In genomic region chr13:37853441-37853840, GRCm38 (mm10) we compare ENCODE assay signal across 11 mouse cellular contexts.
DNase-seq lines count a peak whose midpoint lies in the region; ATAC-seq and TF ChIP-seq lines count a peak whose summit lies in the region.
"Had no signal": no experiment of that assay in that cellular context is flagged by ENCODE, and none has a peak within 500 bp of the region (broad histone marks: within the 10 kb centered on the region; RNA-seq: fewer than 3 reads in every experiment).

No protein-coding gene starts in this region.

- no peak for TF ChIP-seq POLR2A in MEL (IDR thresholded peaks at IDR 0.05; ENCODE audit: control insufficient read depth in 1 of 2, insufficient read depth in 1 of 2, low read depth in 1 of 2, low read length in 2 of 2, poor library complexity in 1 of 2)

- 30% methylated on average over 4 of the region's 4 CpGs for WGBS in lung, postnatal 0 days
- 33% methylated on average over 4 of the region's 4 CpGs for whole genome bisulfite sequencing in intestine, embryonic 15.5 days
- 61% methylated on average over 4 of the region's 4 CpGs for WGBS in forebrain, embryonic 15.5 days

- peak; percentile 56 for DNase-seq in lung, postnatal 0 days (ENCODE audit: low spot score)
- DNase-seq in lung, postnatal 14 days, result no peak
- DNase-seq in MEL (ENCODE audit: low read depth, low spot score), result peak; percentile 66
- peak; percentile 68 for DNase-seq in splenic B cell, adult 2 months (ENCODE audit: low read depth, low spot score)
- no peak for DNase-seq in cerebellum, postnatal 36 days
- DNase-seq: cerebellum, adult 11 months had no signal

- H3K79me2 ChIP-seq in MEL (ENCODE audit: control insufficient read depth, insufficient read depth, low read length, poor library complexity), result peaks cover 36% of the 10 kb centered on the region

- H3K27ac ChIP-seq in lung, postnatal 0 days (ENCODE audit: low read length), result peak overlapping the region; percentile 47; the same call in 1 of the 2 replicates
- peak overlapping the region; percentile 74 for H3K27ac ChIP-seq in MEL (ENCODE audit: control insufficient read depth, low read depth, low read length)
- no peak overlapping the region for H3K27ac ChIP-seq in intestine, embryonic 15.5 days
- no peak overlapping the region for H3K27ac ChIP-seq in forebrain, embryonic 15.5 days (replicated peaks)
- H3K27ac ChIP-seq: left cerebral cortex, adult 2 months; neural tube, embryonic 13.5 days had no signal

- no peak for TF ChIP-seq CTCF in lung, postnatal 0 days (IDR thresholded peaks at IDR 0.05)
- TF ChIP-seq CTCF in MEL (IDR thresholded peaks at IDR 0.05 in 2 of 3, conservative IDR thresholded peaks at IDR 0.05 in 1 of 3; ENCODE audit: control insufficient read depth in 1 of 3, insufficient read depth in 1 of 3, low read depth in 2 of 3, low read length in 3 of 3, poor library complexity in 1 of 3, severe bottlenecking in 1 of 3), result no peak

- no peak for TF ChIP-seq RAD21 in MEL (IDR thresholded peaks at IDR 0.05; ENCODE audit: low read depth, low read length)

- H3K9ac ChIP-seq in lung, postnatal 0 days (replicated peaks; ENCODE audit: low read depth), result no peak overlapping the region
- H3K9ac ChIP-seq in MEL (ENCODE audit: control insufficient read depth, low read depth, low read length, poor library complexity, severe bottlenecking), result peak overlapping the region; percentile 51
- no peak overlapping the region for H3K9ac ChIP-seq in intestine, embryonic 15.5 days
- H3K9ac ChIP-seq in forebrain, embryonic 15.5 days (replicated peaks), result no peak overlapping the region

- no peak overlapping the region for H3K4me2 ChIP-seq in lung, postnatal 0 days (replicated peaks; ENCODE audit: low read depth, low read length)
- 0 out of 2 replicates have a peak overlapping the region, but pooled peaks have one; percentile 26 for H3K4me2 ChIP-seq in intestine, embryonic 15.5 days (replicated peaks)
- H3K4me2 ChIP-seq in forebrain, embryonic 15.5 days (replicated peaks), result no peak overlapping the region

- no peaks in the 10 kb centered on the region for H3K36me3 ChIP-seq in lung, postnatal 0 days (ENCODE audit: insufficient read depth, low read length)
- peaks cover 0 to 34% of the 10 kb centered on the region in 2 experiments; a peak in 2 of 4 replicates for H3K36me3 ChIP-seq in MEL (ENCODE audit: control insufficient read depth in 1 of 2, insufficient read depth in 2 of 2, low read length in 2 of 2)
- no peaks in the 10 kb centered on the region for H3K36me3 ChIP-seq in intestine, embryonic 15.5 days
- no peaks in the 10 kb centered on the region for H3K36me3 ChIP-seq in splenic B cell, adult 2 months (ENCODE audit: control insufficient read depth, insufficient read depth, low read length, poor library complexity, severe bottlenecking)
- no peaks in the 10 kb centered on the region for H3K36me3 ChIP-seq in forebrain, embryonic 15.5 days
- H3K36me3 ChIP-seq: embryonic facial prominence, embryonic 13.5 days; neural tube, embryonic 13.5 days had no signal

- no peaks in the 10 kb centered on the region for H3K27me3 ChIP-seq in lung, postnatal 0 days (replicated peaks; ENCODE audit: insufficient read depth, low read length)
- H3K27me3 ChIP-seq in MEL (ENCODE audit: control insufficient read depth in 1 of 2, insufficient read depth in 2 of 2, low read length in 2 of 2), result no peaks in the 10 kb centered on the region
- no peaks in the 10 kb centered on the region for H3K27me3 ChIP-seq in intestine, embryonic 15.5 days (replicated peaks)
- no peaks in the 10 kb centered on the region for H3K27me3 ChIP-seq in splenic B cell, adult 2 months (ENCODE audit: control insufficient read depth, insufficient read depth, low read length, poor library complexity, severe bottlenecking)
- 0 out of 2 replicates have a peak, but pooled peaks cover 3% of the 10 kb centered on the region for H3K27me3 ChIP-seq in forebrain, embryonic 15.5 days
- H3K27me3 ChIP-seq: embryonic facial prominence, embryonic 13.5 days had no signal

- H3K9me3 ChIP-seq in lung, postnatal 0 days (ENCODE audit: low read length), result no peaks in the 10 kb centered on the region
- no peaks in the 10 kb centered on the region for H3K9me3 ChIP-seq in MEL (replicated peaks; ENCODE audit: insufficient read depth, low read length)
- H3K9me3 ChIP-seq in intestine, embryonic 15.5 days, result no peaks in the 10 kb centered on the region
- H3K9me3 ChIP-seq in forebrain, embryonic 15.5 days, result no peaks in the 10 kb centered on the region
- H3K9me3 ChIP-seq: embryonic facial prominence, embryonic 13.5 days; neural tube, embryonic 13.5 days had no signal

- TF ChIP-seq EP300 in lung, postnatal 0 days (IDR thresholded peaks at IDR 0.05), result no peak
- TF ChIP-seq EP300 in MEL (IDR thresholded peaks at IDR 0.05; ENCODE audit: low read depth in 1 of 2, low read length in 2 of 2), result no peak

- ATAC-seq in lung, postnatal 0 days, result no peak
- ATAC-seq in intestine, embryonic 15.5 days, result no peak
- ATAC-seq in forebrain, embryonic 15.5 days (replicated peaks), result no peak

- H3K4me3 ChIP-seq in lung, postnatal 0 days (ENCODE audit: low read depth, low read length), result no peak overlapping the region
- H3K4me3 ChIP-seq in MEL (ENCODE audit: control insufficient read depth in 1 of 2, insufficient read depth in 1 of 2, low read depth in 2 of 2, low read length in 2 of 2), result peak overlapping the region; percentile 38 to 39
- no peak overlapping the region for H3K4me3 ChIP-seq in intestine, embryonic 15.5 days (replicated peaks)
- H3K4me3 ChIP-seq in forebrain, embryonic 15.5 days, result no peak overlapping the region

- peaks cover 12% of the 10 kb centered on the region; the same call in 1 of the 2 replicates for H3K4me1 ChIP-seq in lung, postnatal 0 days (ENCODE audit: insufficient read depth, low read depth, low read length)
- H3K4me1 ChIP-seq in MEL (ENCODE audit: control insufficient read depth in 1 of 2, insufficient read depth in 2 of 2, low read length in 2 of 2), result peaks cover 27 to 38% of the 10 kb centered on the region in 2 experiments
- H3K4me1 ChIP-seq in intestine, embryonic 15.5 days (replicated peaks), result peaks cover 48% of the 10 kb centered on the region
- peaks cover 22% of the 10 kb centered on the region for H3K4me1 ChIP-seq in forebrain, embryonic 15.5 days

TF ChIP-seq in MEL, 35 proteins besides CTCF, POLR2A, EP300 and RAD21:
- TF ChIP-seq ZC3H11A (IDR thresholded peaks at IDR 0.05; ENCODE audit: low read depth, low read length), result no peak
- TF ChIP-seq USF1 (IDR thresholded peaks at IDR 0.05; ENCODE audit: low read depth, low read length), result no peak
- TF ChIP-seq NRF1 (IDR thresholded peaks at IDR 0.05; ENCODE audit: insufficient read depth, low read depth, low read length, poor library complexity, severe bottlenecking), result no peak
- no peak for TF ChIP-seq KAT2A (conservative IDR thresholded peaks at IDR 0.05; ENCODE audit: low read depth, low read length)
- TF ChIP-seq NELFE (IDR thresholded peaks at IDR 0.05; ENCODE audit: low read depth, low read length), result no peak
- no peak for TF ChIP-seq UBTF (IDR thresholded peaks at IDR 0.05; ENCODE audit: borderline replicate concordance, insufficient read depth, low read depth, low read length)
- TF ChIP-seq GABPA (IDR thresholded peaks at IDR 0.05; ENCODE audit: low read depth, low read length), result no peak
- no peak for TF ChIP-seq ZKSCAN1 (IDR thresholded peaks at IDR 0.05; ENCODE audit: low read depth, low read length)
- TF ChIP-seq E2F4 (IDR thresholded peaks at IDR 0.05; ENCODE audit: borderline replicate concordance, low read depth, low read length), result no peak
- TF ChIP-seq TCF12 (IDR thresholded peaks at IDR 0.05; ENCODE audit: low read depth, low read length), result no peak
- no peak; the same call in 1 of the 2 replicates for TF ChIP-seq MXI1 (IDR thresholded peaks at IDR 0.05; ENCODE audit: low read depth, low read length)
- TF ChIP-seq ETS1 (IDR thresholded peaks at IDR 0.05; ENCODE audit: low read depth, low read length), result no peak
- TF ChIP-seq MEF2A (IDR thresholded peaks at IDR 0.05; ENCODE audit: extremely low read depth, insufficient replicate concordance, low read depth, low read length, poor library complexity, severe bottlenecking), result no peak
- TF ChIP-seq MYC (IDR thresholded peaks at IDR 0.05; ENCODE audit: low read depth, low read length), result no peak; the same call in 1 of the 2 replicates
- no peak for TF ChIP-seq POLR2AphosphoS5 (IDR thresholded peaks at IDR 0.05; ENCODE audit: borderline replicate concordance, low read depth, low read length)
- no peak for TF ChIP-seq MAZ (IDR thresholded peaks at IDR 0.05; ENCODE audit: low read depth, low read length)
- TF ChIP-seq USF2 (IDR thresholded peaks at IDR 0.05; ENCODE audit: borderline replicate concordance in 1 of 2, insufficient read depth in 1 of 2, low read depth in 1 of 2, low read length in 2 of 2), result no peak
- TF ChIP-seq MAX (IDR thresholded peaks at IDR 0.05; ENCODE audit: low read length), result no peak; the same call in 1 of the 2 replicates

Comparison
In these comparisons a context has a peak if more than half of its experiments do, and no peak if none do; other contexts are left out.
1. DNase-seq: peak in lung, postnatal 0 days (single experiment), MEL (single experiment) and splenic B cell, adult 2 months (single experiment); none in lung, postnatal 14 days (single experiment) and cerebellum, postnatal 36 days (0 of 2).
2. H3K27ac ChIP-seq: peak in lung, postnatal 0 days (single experiment) and MEL (single experiment); none in intestine, embryonic 15.5 days (single experiment) and forebrain, embryonic 15.5 days (single experiment).
3. H3K4me3 ChIP-seq: peak in MEL (2 of 2); none in lung, postnatal 0 days (single experiment), intestine, embryonic 15.5 days (single experiment) and forebrain, embryonic 15.5 days (single experiment).